Mouse (Mus musculus) megakaryocyte, embryonic 14.5 days (primary cell): ENCODE data around the gene Vps45. TPM values are rescaled to one million over a fixed set of nuclear protein-coding genes. Genes with fewer than 3 reads are reported as not detected.

Experiments used
- H3K27me3 ChIP-seq: replicated peaks from 2 replicates; pipeline ENCODE3; 2012; ENCODE audit warnings: inconsistent platforms
- H3K36me3 ChIP-seq: replicated peaks from 2 replicates; pipeline ENCODE3; 2012; ENCODE audit warnings: low read length, inconsistent platforms, mixed read lengths
- H3K4me1 ChIP-seq: 2 replicates; pipeline ENCODE4 v1.6.1; 2012; ENCODE audit warnings: inconsistent platforms
- H3K4me3 ChIP-seq: replicated peaks from 2 replicates; pipeline ENCODE3; 2012; ENCODE audit warnings: moderate library complexity, mild to moderate bottlenecking, inconsistent platforms
- H3K9me3 ChIP-seq: 2 replicates; pipeline ENCODE4 v1.6.1; 2012; ENCODE audit warnings: inconsistent platforms
- FLI1 ChIP-seq: IDR thresholded peaks from 2 replicates; pipeline ENCODE4 v1.6.1; 2012; ENCODE audit warnings: low read length, inconsistent platforms, mixed read lengths
- GATA1 ChIP-seq: IDR thresholded peaks from 3 replicates; pipeline ENCODE4 v1.6.1; 2012; ENCODE audit warnings: mixed read lengths, low read length, inconsistent platforms, borderline replicate concordance
- polyA plus RNA-seq: library from polyadenylated mRNA; stranded (reverse); fragments of >175 nt; gene quantifications from 2 replicates; pipeline ENCODE4 v1.2.3, GENCODE M21; 2012; ENCODE audit warnings: low replicate concordance; ENCODE audit not compliant: insufficient read depth

Gene Vps45
- polyA plus RNA-seq, 1 experiment: 19.4 TPM

DNA sequence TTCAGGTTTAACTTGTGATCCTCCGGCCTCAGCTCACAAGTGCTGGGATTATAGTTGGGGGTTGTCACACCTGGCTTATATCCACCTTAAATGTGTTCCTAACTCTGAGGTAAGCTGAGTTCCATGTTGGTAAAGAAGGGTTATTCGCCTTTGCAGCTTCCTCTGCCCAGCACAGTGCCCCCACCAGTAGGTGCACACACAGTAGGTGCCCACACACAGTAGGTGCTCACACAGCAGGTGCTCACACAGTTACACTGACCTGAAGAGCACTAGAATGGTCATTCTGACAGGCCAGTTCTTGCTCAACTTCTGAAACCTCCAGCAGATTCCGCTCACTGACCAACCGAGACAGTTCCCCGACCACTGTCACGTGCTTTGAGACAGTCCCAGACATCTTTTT lies 17.2 kb downstream of the Vps45 start:
- Histone ChIP-seq H3K36me3 (peaks cover 68% of the 10 kb centered on the region), H3K27me3 (no peaks in the 10 kb centered on the region), H3K4me1 (peaks cover 4% of the 10 kb centered on the region; the same call in 1 of the 2 replicates), H3K9me3 (no peaks in the 10 kb centered on the region), H3K4me3 (no peak overlapping the region)
- TF ChIP-seq GATA1: no peak
- TF ChIP-seq FLI1: no peak

DNA sequence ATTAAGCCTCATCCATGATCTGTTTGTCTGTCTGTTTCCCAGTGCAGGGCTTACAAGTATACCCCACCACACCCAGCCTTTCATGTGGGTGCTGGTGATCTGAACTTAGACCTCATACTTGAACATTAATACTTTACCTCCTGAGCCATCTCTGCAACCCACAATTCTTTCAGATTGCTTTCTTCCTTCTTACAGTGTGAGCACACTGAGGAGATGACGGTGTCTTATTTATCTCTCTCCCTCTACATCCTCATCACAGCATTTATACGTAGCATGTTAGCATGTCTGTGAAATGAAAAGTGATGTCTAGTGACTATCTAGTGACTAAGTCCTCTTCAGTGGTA lies 17.6 kb downstream of the Vps45 start:
- TF ChIP-seq FLI1: no peak
- TF ChIP-seq GATA1: no peak
- H3K36me3 ChIP-seq: peaks cover 67% of the 10 kb centered on the region

DNA sequence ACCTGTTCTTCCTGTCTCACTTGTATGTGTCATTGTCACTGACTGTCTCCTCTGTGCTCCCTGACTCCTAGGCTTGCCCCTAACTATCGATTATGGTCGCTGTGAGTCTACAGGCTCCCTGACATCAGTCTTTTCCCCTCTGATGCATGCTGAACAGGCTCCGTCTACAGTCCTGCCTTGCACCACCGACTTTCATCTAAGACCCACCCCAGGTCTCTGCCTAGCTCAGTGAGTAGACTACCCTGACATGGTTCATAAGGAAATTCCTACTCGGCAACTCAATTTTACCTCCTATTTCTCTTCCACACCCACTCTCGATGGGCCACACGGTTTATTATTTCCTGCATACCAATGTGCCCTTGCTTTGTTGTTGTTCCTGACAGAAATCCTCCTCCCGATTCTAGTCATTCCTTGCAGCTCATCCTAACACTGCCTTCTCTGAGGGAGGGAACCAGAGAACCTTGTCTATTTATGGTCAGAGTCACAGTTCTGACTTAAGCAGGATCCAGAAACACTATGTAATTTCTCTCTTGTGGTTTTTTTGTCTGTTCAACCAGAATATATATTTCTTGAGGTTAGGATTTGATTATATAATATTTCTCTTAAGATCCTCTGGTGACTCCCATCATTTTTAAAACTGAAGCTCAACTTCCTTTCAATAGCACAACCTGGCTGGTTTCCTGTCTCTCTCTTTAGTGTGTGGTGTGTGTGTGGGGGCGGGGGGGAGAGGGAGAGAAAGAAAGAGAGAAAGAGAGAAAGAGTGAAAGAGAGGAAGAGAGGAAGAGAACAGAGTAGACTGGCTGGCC lies 18.2 kb downstream of the Vps45 start:
- Histone ChIP-seq H3K9me3 (no peaks in the 10 kb centered on the region), H3K36me3 (peaks cover 67% of the 10 kb centered on the region), H3K27me3 (no peaks in the 10 kb centered on the region), H3K4me1 (peaks cover 4% of the 10 kb centered on the region; the same call in 1 of the 2 replicates), H3K4me3 (no peak overlapping the region)
- TF ChIP-seq FLI1: no peak

More for the DNA sequence above, 17.6 kb downstream of the Vps45 start:
- Histone ChIP-seq H3K4me1 (peaks cover 4% of the 10 kb centered on the region; the same call in 1 of the 2 replicates), H3K9me3 (no peaks in the 10 kb centered on the region), H3K4me3 (no peak overlapping the region), H3K27me3 (no peaks in the 10 kb centered on the region)

DNA sequence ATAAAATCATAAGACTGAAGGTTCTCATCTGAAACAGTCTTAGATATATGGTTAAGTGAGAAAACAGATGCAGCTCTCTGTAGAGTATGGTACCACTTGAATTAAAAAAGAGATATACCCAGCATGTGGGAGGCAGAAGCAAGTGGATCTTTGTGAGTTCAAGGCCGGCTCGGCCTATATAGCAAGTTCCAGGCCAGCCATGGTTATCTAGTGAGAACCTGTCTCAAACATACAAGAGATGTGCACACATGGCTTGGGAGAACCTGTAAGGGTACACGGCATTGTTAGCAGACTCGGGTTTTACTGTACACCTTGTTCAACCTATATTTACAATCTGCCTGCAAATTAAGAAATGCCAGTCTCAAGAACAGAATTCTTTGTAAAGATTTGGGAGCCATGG lies 19.4 kb downstream of the Vps45 start:
- Histone ChIP-seq H3K4me3 (no peak overlapping the region), H3K36me3 (peaks cover 75% of the 10 kb centered on the region), H3K27me3 (no peaks in the 10 kb centered on the region), H3K9me3 (no peaks in the 10 kb centered on the region), H3K4me1 (peaks cover 4% of the 10 kb centered on the region; the same call in 1 of the 2 replicates)
- TF ChIP-seq GATA1 (no peak), FLI1 (no peak)

DNA sequence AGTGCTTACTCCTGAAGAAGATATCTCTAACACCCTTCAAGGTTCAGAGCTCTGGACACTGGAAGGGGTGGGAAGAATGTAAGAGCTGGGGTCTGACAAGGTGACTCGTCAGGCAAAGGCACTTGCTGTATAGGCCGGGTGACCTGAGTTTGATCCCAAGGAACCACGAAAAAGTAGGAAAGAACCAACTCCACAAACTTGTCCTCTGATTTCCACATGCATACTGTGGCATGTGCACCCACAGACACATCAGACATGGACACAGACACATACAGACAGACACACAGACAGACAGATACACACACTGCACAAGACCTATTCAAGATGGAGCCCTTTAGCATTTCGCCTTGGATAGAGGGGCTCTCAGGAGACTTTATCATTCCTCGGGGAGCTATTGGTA lies 20.1 kb downstream of the Vps45 start:
- Histone ChIP-seq H3K27me3 (no peaks in the 10 kb centered on the region), H3K9me3 (no peaks in the 10 kb centered on the region), H3K4me1 (peaks cover 10% of the 10 kb centered on the region), H3K36me3 (peaks cover 81% of the 10 kb centered on the region), H3K4me3 (no peak overlapping the region)
- TF ChIP-seq FLI1 (no peak), GATA1 (no peak)

DNA sequence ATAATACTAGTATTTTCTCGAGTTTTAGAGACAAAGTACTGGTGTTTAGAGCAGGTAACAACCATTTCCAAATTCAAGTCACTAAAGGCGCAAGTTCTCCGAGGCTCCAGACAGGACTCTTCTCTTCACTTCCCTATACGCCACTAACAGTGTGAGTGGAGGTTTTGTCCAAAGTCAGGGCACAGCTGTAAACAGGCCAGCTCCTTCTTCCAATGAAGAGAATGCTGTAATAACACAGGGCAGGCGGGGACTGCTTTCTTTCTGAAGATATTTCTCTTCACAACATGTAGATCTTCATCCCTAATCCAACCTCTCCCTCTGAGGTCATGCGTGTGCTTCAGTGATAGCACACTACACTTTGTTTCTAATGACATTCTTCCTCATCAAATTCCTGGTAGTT lies 21.5 kb downstream of the Vps45 start:
- TF ChIP-seq GATA1: no peak
- no peak for TF ChIP-seq FLI1
- peaks cover 77% of the 10 kb centered on the region for H3K36me3 ChIP-seq

DNA sequence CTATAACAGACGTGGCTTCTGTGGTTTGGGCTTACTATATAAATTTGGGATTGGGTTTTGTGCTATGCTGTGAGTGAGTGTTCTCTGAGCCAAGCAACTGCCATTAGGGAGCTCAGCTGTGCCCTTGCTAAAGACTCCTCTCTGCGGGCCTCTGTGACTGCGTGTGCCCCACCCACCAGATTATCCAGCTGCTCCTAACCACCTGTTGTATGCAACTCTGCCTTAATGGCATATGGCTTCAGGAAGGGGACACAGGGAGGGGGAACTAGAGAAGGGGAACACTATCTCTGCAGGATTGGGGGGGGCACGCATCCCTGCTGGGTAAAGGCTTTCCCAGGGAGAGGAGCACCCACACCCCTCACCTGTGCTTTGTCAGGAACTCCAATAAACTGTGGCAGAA lies 25.2 kb downstream of the Vps45 start:
- peak overlapping the region; percentile 38 for H3K4me3 ChIP-seq
- H3K9me3 ChIP-seq: no peaks in the 10 kb centered on the region
- TF ChIP-seq GATA1: no peak
- no peak for TF ChIP-seq FLI1
- peaks cover 29% of the 10 kb centered on the region for H3K4me1 ChIP-seq
- no peaks in the 10 kb centered on the region for H3K27me3 ChIP-seq
- H3K36me3 ChIP-seq: peaks cover 67% of the 10 kb centered on the region

More for the DNA sequence above, 21.5 kb downstream of the Vps45 start:
- Histone ChIP-seq H3K4me3 (no peak overlapping the region), H3K27me3 (no peaks in the 10 kb centered on the region), H3K4me1 (peaks cover 24% of the 10 kb centered on the region), H3K9me3 (no peaks in the 10 kb centered on the region)

DNA sequence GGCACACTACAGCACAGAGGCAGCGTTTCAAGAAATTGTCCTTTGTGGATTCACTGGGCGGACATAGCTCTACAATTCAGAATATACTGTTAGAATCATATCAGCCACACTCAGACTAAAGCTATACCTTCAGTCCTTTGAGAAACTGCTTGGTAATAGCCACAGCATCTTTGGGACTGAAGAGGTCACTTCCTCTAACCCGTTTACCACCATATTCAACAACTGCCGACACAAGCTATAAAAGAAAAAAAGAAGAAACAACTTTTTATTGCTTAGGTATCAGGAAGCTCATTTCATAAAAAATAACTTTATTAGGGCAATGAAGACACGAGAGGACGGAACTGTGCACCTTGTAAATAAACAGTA lies 25.6 kb downstream of the Vps45 start:
- H3K36me3 ChIP-seq: peaks cover 66% of the 10 kb centered on the region
- no peak for TF ChIP-seq FLI1
- no peak for TF ChIP-seq GATA1
- peak overlapping the region; percentile 79 for H3K4me3 ChIP-seq
- no peaks in the 10 kb centered on the region for H3K9me3 ChIP-seq
- H3K4me1 ChIP-seq: peaks cover 33% of the 10 kb centered on the region
- H3K27me3 ChIP-seq: no peaks in the 10 kb centered on the region

DNA sequence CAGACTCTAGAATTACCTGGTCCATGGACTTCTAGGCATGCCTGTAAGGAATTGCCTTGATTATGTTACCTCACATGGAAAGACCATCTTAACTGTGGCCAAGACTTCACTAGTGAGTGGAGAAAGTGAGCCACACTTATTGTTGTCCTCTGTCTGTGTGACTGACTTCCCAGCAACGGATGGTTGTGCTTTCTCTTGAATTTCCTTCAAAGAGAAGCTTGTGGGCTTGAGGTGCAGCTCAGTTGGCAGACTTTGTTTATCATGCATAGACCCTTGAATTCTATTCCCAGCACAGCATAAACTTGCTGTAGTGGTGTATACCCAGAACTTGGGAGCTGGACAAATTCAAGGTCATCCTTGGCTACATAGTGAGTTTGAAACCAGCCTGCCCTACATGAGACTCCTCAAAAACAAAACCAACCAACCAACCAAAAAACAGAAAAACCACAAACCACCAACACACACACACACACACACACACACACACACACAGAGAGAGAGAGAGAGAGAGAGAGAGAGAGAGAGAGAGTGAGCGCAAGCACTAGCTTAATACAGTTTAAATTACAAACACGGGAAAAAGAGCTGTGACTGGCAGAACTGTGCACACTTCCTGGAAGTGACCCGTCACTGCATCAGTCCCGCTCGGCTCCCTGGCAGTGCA lies 26.1 kb downstream of the Vps45 start:
- H3K36me3 ChIP-seq: peaks cover 67% of the 10 kb centered on the region
- peaks cover 38% of the 10 kb centered on the region for H3K4me1 ChIP-seq
- H3K4me3 ChIP-seq: peak overlapping the region; percentile 79
- no peaks in the 10 kb centered on the region for H3K27me3 ChIP-seq
- H3K9me3 ChIP-seq: no peaks in the 10 kb centered on the region
- no peak for TF ChIP-seq FLI1

DNA sequence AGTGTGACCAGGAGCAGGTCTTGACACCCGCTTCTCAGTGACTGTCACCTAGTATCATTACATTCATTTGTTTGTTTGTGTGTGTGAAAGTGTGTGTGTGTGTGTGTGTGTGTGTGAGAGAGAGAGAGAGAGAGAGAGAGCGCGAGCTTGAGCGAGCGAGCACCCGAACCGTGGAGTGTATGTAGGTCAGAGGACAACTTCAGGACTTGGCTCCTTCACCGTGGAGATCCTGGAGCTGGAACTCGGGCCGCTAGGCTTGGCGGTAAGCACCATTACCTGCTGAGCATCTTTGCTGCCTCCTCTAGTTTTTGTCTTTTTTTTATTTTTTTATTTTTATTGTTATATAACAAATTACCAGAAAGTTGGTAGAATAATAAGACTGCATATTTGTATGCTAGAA lies 28.5 kb downstream of the Vps45 start:
- H3K27me3 ChIP-seq: no peaks in the 10 kb centered on the region
- H3K4me3 ChIP-seq: no peak overlapping the region
- TF ChIP-seq GATA1: no peak
- TF ChIP-seq FLI1: no peak
- peaks cover 60% of the 10 kb centered on the region for H3K36me3 ChIP-seq
- peaks cover 39% of the 10 kb centered on the region for H3K4me1 ChIP-seq
- no peaks in the 10 kb centered on the region for H3K9me3 ChIP-seq
